Mouse (Mus musculus) splenic B cell, adult 2 months (primary cell): ENCODE data around the gene Cnot2.
A peak's percentile ranks its signal among the peaks of the same experiment; 100 is the strongest.

ENCODE experiments used
- DNase-seq: peaks from one replicate; pipeline ENCODE4 v3.0.0-alpha.2; 2011; ENCODE audit warnings: low read depth, low spot score
- H3K27me3 ChIP-seq: 2 replicates; pipeline ENCODE4 v1.6.1; 2012; ENCODE audit warnings: mild to moderate bottlenecking, low read length, moderate library complexity, mixed read lengths; ENCODE audit not compliant: control insufficient read depth, poor library complexity, insufficient read depth, severe bottlenecking
- H3K36me3 ChIP-seq: 2 replicates; pipeline ENCODE4 v1.6.1; 2012; ENCODE audit warnings: mild to moderate bottlenecking, low read length, moderate library complexity, mixed read lengths; ENCODE audit not compliant: control insufficient read depth, poor library complexity, insufficient read depth, severe bottlenecking

Gene Cnot2

DNA sequence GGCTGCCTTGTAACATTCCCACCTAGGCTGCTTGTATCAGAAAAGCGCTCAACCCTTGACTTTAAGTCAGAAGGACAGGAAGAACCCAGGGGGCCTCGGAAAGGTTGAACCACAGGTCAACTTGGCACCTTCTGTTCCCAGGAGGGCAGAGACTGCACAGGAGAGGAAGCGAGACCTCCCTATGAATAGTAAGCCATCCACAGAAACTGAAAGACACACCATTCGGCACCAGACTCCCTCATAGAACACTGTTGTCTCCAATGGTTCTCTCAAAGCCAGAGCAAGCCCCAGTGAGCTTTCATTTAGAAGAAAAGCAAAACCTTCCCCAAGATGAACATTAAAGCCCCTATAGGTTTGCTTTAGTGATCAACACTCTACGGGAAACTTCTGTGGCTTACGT lies 105.6 kb downstream of the Cnot2 start:
- DNase-seq: peak; percentile 51
- Histone ChIP-seq H3K27me3 (no peaks in the 10 kb centered on the region), H3K36me3 (no peaks in the 10 kb centered on the region)

DNA sequence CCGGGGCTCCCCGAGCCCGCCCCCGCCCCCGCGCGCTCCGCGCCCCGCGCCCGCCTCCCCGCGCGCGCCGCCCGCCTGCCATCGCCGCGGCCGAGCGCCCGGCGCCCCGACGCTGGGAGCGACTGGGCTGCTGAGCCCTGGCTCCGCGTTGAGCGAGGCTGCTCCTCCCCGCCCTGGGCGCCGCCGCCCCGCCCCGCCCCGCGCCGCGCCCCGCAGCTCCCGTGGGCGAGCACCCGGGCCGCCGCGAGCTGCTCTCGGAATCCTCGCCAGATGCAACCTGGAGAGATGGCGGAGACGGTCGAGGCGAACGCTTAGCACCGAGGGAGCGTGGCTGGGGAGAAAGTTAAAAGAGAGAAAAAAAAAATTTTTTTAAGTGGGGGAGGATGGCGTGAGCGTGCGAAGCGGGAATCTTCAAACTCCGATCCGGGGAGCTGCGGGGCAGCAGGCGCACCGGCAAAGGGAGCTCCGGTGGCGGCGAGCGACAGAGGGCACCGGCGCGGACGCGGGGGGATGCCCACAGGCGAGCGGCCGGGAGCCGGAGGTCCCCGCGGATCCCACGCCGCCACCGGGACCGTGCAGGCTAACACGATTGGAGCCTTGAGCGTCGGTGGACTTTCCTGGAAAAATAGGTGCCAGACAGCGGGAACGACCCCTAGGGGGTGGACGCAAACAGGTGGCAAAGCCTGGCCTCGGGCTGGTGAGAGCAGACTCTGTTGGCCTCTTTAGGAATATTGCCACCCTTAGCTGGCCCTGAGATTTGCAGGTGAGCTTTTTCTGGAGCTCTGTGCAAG lies 107.4 kb downstream of the Cnot2 start, which contains the start of gene Kcnmb4:
Gene Kcnmb4 (minus strand): TSS at position 120 of the 791 bp plus-strand sequence.
- peak; percentile 49 for DNase-seq
- H3K36me3 ChIP-seq: no peaks in the 10 kb centered on the region

DNA sequence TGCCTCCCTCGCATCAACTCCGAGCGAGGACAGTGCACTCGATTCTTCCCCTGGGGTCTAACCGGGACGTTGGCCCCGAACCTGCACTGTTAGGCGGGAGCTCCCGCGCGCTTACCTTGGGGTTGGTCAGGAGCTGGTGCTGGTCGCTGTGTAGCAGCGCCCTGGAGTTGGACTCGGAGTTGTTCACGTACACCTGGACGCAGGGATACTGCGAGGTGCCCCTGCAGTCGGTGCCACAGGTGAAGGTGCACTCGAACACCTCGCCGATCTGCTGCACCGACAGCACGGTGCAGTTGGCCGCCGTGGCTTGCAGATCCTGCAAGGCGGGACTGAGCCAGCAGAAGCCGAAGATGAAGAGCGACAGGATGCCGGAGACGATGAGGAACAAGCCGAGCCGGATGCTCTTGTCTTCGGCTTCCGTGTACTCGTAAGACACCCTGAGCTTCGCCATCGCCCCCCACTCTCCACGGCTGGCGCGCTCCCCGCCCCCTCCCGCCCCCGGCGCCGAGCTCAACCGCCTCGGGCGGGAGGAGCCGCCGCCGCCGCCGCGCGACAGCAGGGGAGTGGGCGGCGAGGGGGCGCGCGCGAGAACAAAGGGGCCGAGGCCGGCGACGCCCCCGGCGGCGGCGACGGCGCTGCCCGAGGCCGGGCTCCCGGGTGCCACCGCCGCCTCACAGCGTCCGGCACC lies 108.1 kb downstream of the Cnot2 start:
- DNase-seq: peak; percentile 64
- Histone ChIP-seq H3K36me3 (no peaks in the 10 kb centered on the region), H3K27me3 (no peaks in the 10 kb centered on the region)

More for the DNA sequence above, 107.4 kb downstream of the Cnot2 start, which contains the start of gene Kcnmb4:
- no peaks in the 10 kb centered on the region for H3K27me3 ChIP-seq

DNA sequence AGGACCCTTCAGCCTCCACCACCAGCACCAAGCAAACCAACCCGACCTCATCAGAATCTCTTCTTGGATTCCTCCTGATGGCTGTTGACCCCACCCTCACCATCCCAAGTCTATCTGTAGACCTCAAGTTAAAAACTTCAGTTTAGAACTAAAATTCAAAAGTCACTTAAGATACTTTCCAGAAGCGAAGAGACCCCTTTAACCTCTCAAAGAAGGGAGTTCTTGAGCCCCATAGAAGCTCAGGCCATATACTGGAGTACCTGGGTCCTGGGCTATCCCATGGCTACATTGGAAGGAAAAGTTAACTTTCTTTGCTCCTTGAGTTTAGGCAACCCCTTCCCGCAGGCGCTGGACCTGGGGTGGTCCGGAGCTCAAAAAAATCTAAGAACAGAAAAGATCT lies 108.7 kb downstream of the Cnot2 start:
- Histone ChIP-seq H3K36me3 (no peaks in the 10 kb centered on the region), H3K27me3 (no peaks in the 10 kb centered on the region)
- no peak for DNase-seq

DNA sequence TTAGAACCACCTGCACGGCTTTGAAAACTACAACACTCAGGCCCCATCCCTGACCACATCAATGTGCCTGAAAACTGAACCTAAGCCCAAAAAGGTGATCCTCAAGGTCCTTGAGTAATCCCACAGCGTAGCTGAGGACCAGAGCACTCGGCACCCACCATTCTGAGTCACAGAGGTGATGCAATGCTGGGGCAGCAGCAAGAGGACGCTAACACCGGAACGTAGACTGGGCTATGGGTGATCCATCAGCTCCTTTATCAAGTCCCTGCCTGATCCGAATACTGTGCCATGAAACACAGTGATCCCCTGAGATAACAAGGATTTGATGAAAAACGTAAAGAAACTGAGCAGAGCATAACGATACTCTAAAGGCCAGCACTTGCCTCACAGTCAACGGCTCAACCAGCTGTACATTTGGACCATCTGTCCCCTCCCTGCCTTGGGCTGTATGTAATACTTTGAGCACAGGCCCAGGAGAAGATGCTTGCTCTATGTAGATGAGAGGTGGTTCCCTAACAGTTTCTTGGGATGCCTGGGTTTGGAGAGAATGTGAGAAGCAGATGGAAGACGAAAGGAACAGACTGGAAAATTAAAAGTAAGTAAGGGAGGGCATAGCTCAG lies 110.9 kb downstream of the Cnot2 start:
- DNase-seq: no peak
- H3K27me3 ChIP-seq: no peaks in the 10 kb centered on the region
- H3K36me3 ChIP-seq: no peaks in the 10 kb centered on the region

DNA sequence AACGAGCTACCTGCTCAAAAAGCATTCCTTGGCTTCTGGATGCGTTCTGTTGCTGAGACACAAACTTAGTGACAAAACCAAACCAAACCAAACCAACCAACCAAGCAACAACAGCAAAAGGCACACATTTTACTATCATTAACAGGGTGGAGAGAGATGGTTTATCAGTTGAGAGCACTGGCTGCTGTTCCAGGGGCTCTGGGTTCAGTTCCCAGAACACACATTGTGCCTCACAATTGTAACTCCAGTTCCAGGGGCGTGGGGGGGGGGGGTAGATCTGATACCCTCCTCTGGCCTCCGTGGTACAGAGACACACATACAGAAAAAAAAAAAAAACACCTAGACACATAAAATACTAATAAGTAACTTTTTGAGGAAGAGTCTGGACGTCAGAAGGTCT lies 113.2 kb downstream of the Cnot2 start:
- no peak for DNase-seq
- Histone ChIP-seq H3K27me3 (no peaks in the 10 kb centered on the region), H3K36me3 (no peaks in the 10 kb centered on the region)

DNA sequence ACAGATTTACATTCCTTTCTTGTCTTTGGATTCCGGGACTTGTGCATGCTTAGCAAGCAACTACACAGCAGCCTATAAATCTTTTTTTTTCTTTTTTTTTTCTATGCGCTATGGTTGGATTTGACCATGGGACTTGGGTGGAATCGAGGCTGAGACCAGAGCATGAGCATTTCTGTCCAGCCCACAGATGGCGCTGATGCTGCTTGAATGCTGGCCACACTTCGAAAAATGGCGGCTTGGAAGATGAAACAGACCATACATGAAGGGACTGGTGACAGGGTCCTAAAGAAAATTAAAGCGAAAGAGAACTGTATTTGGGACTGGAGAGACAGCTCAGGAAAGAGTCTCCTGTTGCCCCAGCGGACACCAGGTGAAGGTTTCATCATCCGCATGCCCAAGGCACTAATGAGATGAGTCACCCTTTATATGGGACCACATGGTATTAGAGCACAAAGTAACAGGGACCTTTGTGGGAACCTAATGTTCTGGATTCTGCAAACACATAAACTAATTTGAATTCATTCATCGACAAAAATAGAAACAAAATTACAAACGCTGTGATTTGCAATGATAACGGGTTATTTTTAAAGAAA lies 117.5 kb downstream of the Cnot2 start:
- Histone ChIP-seq H3K36me3 (no peaks in the 10 kb centered on the region), H3K27me3 (no peaks in the 10 kb centered on the region)
- DNase-seq: peak; percentile 64

DNA sequence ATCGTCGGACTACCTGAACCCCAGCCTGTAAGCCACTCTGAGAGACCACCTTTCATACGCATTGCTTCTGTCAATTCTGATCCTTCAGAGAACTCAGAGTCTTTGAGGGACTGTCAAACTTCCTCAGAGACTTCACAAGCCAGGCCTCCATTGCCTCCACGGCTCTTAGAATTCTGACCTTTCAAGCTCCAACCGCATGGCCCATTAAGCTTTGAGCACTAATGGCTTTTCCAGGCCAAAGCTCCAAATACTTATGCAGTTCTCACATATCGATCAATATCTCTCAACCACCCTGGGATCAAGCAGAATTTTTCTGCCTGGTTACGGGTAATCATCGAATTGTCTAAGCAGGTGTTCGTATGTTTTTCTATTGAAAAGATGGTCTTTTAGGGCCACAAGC lies 119.9 kb downstream of the Cnot2 start:
- DNase-seq: no peak
- no peaks in the 10 kb centered on the region for H3K27me3 ChIP-seq
- H3K36me3 ChIP-seq: no peaks in the 10 kb centered on the region

DNA sequence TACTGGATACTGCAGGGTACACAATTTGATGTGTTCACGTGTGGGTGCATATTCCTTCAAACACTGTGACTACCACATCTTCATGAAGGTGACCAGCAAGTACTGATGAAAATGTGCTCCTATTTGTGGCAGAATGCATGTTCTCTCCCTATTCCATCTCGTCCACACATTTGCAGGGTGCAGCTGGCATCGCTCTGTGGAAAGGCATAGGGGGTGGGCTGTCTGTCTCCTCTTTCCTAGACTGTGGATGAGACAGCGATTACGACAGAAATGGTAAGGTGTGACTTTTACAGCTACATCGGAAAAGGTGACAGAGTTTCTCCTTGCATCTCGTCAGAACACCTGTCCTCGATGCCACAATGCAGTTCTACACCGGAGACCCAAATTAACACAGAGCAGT lies 122.5 kb downstream of the Cnot2 start:
- no peak for DNase-seq
- H3K27me3 ChIP-seq: no peaks in the 10 kb centered on the region
- no peaks in the 10 kb centered on the region for H3K36me3 ChIP-seq

DNA sequence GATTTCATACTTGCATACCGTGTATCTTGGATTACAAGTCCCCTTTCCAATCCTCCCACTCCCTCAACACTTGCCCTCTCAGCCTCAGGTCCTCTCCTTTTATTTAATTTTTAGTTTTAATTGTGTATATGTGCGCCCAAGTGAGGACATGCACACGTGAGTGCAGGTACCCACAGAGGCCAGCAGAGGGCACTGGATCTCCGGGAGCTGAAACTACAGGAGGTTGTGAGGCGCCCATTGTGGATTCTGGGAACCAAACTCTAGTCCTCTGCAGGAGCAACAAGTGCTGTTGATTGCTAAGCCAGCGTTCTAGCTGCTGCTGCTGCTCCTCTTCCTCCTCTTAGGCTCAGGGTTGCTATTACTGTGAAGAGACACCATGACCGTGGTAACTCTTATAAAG lies 128.5 kb downstream of the Cnot2 start:
- no peak for DNase-seq
- H3K36me3 ChIP-seq: no peaks in the 10 kb centered on the region
- H3K27me3 ChIP-seq: no peaks in the 10 kb centered on the region

DNA sequence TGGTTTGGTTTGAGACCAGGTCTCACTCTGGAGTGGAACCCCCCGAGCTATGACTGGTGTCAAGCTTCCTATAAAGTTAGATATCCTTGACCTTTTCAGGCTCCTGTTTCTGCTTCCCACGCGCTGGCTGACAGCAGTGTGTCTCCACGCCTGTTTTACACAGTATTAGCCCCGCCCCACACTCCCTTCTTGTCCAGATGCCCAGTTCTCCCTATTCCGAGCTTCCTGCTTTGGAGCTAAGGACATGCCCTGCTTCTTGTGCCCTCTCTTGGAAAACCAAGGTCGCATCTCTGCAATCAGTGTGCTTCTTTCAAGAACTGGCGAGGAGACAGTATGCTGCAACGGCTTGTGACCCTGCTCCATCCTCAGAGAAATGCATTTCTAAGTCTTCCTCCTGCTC lies 130.7 kb downstream of the Cnot2 start:
- DNase-seq: no peak
- Histone ChIP-seq H3K36me3 (no peaks in the 10 kb centered on the region), H3K27me3 (no peaks in the 10 kb centered on the region)

DNA sequence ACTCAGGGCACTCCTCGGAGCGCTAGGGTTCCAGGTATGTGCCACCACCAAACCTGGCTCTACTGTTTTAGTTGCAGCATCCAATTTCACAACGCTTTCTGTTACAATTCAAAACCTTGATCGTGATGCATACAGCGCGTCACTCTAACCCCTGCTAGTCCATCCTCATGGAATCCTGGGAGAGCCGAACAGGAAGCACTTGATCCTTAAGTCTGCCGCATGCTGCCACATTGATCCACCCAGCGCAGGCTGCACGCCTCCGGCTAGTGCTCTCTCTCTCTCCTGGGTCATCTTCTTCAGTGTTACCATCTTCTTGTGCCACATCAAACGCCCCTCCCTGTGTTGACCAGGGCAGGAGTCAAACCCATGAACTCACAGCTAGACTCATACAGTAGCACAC lies 133.1 kb downstream of the Cnot2 start:
- DNase-seq: no peak
- no peaks in the 10 kb centered on the region for H3K27me3 ChIP-seq
- no peaks in the 10 kb centered on the region for H3K36me3 ChIP-seq

DNA sequence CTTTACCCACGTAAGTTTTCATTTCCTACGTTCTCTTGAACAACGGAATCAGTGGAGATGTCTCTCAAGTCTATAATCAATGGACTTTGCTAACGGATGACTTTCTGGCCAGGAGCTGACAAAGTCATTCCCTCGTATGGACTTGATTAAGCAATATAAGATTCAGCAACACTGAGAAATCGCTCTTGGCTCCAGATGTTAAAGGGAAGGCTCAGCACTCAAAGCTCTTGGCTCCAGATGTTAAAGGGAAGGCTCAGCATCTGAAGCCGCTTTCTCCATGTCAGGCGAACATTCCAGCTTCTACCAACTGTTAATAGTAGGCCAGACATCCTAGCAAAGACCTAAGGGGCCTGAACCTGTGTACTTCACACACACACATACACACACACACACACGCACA lies 134.1 kb downstream of the Cnot2 start:
- no peaks in the 10 kb centered on the region for H3K36me3 ChIP-seq
- DNase-seq: no peak

DNA sequence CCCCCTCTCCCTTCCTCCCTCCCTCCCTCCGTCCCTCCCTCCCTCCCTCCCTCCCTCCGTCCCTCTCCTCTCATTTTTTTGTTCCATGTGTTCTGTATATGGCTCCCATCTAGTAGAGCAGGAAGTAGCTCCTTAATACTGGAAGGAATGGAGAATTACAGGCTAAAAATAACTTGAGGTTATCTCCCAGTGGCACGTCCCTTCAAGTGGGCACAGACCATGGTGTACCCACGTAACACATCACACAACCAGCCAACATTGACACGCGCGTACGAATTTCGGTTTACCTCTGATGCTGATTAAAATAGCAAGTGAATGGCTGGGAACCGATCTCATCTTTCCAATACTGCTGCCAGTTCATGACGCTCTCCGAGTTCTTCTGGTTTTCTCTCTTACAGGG lies 135.3 kb downstream of the Cnot2 start:
- DNase-seq: no peak
- H3K36me3 ChIP-seq: no peaks in the 10 kb centered on the region
- no peaks in the 10 kb centered on the region for H3K27me3 ChIP-seq

More for the DNA sequence above, 134.1 kb downstream of the Cnot2 start:
- no peaks in the 10 kb centered on the region for H3K27me3 ChIP-seq

DNA sequence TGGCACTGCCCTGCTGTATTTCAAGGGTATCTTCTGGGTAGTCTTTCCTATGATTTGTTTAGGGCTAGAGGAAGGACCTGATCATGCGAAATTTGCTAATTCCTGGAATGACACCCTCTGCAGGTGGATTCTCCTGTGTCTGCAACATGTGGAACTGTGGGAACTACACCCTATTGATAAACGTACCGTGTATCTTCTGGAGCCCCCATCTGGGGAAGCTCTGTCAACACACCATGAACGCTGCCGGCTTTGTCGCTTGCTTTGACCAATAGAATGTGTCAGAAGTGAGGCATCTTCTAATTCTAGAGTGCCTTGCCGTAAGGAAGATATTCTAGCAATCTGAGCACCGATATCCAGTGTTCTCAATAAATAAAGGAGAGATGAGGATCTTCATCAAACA lies 136.5 kb downstream of the Cnot2 start:
- no peaks in the 10 kb centered on the region for H3K36me3 ChIP-seq
- no peaks in the 10 kb centered on the region for H3K27me3 ChIP-seq
- no peak for DNase-seq
